Mouse (Mus musculus) left cerebral cortex, adult 2 months (tissue): ENCODE results near the gene Gas2l2. TPM values are rescaled to one million over a fixed set of nuclear protein-coding genes. Genes with fewer than 3 reads are reported as not detected.

Experiments used
- DNase-seq, 2 experiments: peaks; one replicate each; pipeline ENCODE4 v3.0.0; 2021 to 2022; ENCODE audit warnings: low spot score in 2 of 2, mixed read lengths in 1 of 2; ENCODE audit errors: extremely low spot score in 1 of 2
- H3K27ac ChIP-seq: fragments of 200-600 bp; 2 replicates; pipeline ENCODE4 v1.8.1; 2022
- H3K4me3 ChIP-seq: fragments of 200-600 bp; 2 replicates; pipeline ENCODE4 v1.8.1; 2022
- CTCF ChIP-seq: fragments of 200-600 bp; IDR thresholded peaks from 2 replicates; pipeline ENCODE4 v1.8.1; 2022; ENCODE audit warnings: antibody characterized with exemption, mild to moderate bottlenecking, moderate library complexity
- intact Hi-C: fragments of 180-260 bp; cut with DNase I; formaldehyde crosslinking; loops from one replicate; pipeline ENCODE4 v1.15.1; 2025
- total RNA-seq, 2 experiments: library from RNA; stranded (reverse); gene quantifications; 2 replicates each; pipeline ENCODE4 v1.2.3; 2021

Gas2l2 gene
- total RNA-seq, 2 experiments from 2014 or later, result not detected

DNA sequence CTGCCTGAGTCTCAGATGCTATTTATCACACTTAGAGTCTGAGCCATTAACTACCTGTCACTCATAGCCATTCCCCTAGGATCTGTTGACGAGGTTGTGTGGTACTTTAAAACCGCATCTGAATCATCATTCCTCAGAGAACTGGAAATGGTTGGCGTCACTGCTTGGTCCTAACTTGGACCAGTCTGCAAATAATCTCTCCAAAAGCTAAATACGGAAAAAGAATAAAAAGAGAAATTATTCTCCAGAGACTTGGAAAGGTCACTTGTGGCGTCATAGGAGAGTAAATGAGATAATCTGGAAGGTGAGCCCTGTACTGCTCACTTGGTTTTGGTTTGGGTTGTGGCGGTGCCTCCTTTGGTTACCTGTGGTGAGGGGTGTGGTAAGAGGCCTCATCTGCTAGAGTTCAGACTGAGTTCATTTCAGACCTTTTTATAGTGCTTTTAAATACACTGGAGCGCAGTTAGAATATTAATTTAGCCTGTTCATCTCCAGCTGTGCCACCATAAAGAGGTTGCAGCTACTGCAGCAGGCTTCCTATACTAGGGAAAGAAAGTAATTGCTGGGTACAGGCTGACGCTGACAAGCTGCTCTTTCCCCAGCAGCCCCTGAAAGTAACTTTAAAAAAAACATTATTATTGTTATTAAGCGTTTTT is 46.3 kb downstream of the Gas2l2 start:
- intact Hi-C loops, result no loop called here
- no peak for DNase-seq
- Histone ChIP-seq H3K27ac (peak overlapping the region; percentile 26; the same call in 1 of the 2 replicates), H3K4me3 (no peak overlapping the region)
- no peak for TF ChIP-seq CTCF

GRCm38 (mm10) chr11:83379745-83380341 is 49.4 kb downstream of the Gas2l2 start:
- DNase-seq, result no peak
- Histone ChIP-seq H3K27ac (no peak overlapping the region), H3K4me3 (no peak overlapping the region)
- intact Hi-C loops, result no loop called here
- TF ChIP-seq CTCF, result no peak

Other genes starting within 250 kb of the Gas2l2 start
- gene Slfn3, start 238.1 kb downstream of the Gas2l2 start, total RNA-seq, result under 1 TPM; 0.18 to 0.68 TPM
- gene Slfn14, start 142.7 kb downstream of the Gas2l2 start, total RNA-seq, result not detected
- gene Ap2b1, start 130.4 kb downstream of the Gas2l2 start, total RNA-seq, result 100 to 1,000 TPM; 281 to 296 TPM
- gene Pex12, start 126.9 kb downstream of the Gas2l2 start, total RNA-seq, result 10 to 100 TPM in 1 of 2 experiments, 1 to 10 TPM in 1; 9.4 to 13.9 TPM
- gene Rasl10b, start 20.3 kb downstream of the Gas2l2 start, total RNA-seq, result 100 to 1,000 TPM; 237 to 267 TPM
- not detected for gene 1700020L24Rik, start 8.2 kb upstream of the Gas2l2 start, total RNA-seq
- gene Mmp28, start 33.6 kb upstream of the Gas2l2 start, total RNA-seq, result 1 to 10 TPM; 3.8 to 3.9 TPM
- 10 to 100 TPM; 71.9 to 74.1 TPM for gene Taf15, start 43.6 kb upstream of the Gas2l2 start, total RNA-seq
- gene Heatr9, start 92.7 kb upstream of the Gas2l2 start, total RNA-seq, result not detected
- not detected for gene Ccl5, start 101.1 kb upstream of the Gas2l2 start, total RNA-seq
- 1 to 10 TPM; 2.6 to 5.2 TPM for gene Ccl9, start 149.2 kb upstream of the Gas2l2 start, total RNA-seq
- 1 to 10 TPM; 1.4 to 1.9 TPM for gene Ccl6, start 163.6 kb upstream of the Gas2l2 start, total RNA-seq
- not detected for gene Rpl9-ps1, start 216.2 kb upstream of the Gas2l2 start, total RNA-seq
- not detected for gene Ccl3, start 219.9 kb upstream of the Gas2l2 start, total RNA-seq
- not detected for gene Ccl4, start 233.1 kb upstream of the Gas2l2 start, total RNA-seq